Mouse (Mus musculus) lung, postnatal 0 days (tissue): ENCODE data around the gene Sdk1.

Experiments
- CTCF ChIP-seq: IDR thresholded peaks from 2 replicates; pipeline ENCODE4 v1.5.1; 2016; ENCODE audit warnings: antibody characterized with exemption, mild to moderate bottlenecking
- EP300 ChIP-seq: IDR thresholded peaks from 2 replicates; pipeline ENCODE4 v1.6.1; 2016; ENCODE audit warnings: antibody characterized with exemption, mild to moderate bottlenecking, control low read depth

DNA sequence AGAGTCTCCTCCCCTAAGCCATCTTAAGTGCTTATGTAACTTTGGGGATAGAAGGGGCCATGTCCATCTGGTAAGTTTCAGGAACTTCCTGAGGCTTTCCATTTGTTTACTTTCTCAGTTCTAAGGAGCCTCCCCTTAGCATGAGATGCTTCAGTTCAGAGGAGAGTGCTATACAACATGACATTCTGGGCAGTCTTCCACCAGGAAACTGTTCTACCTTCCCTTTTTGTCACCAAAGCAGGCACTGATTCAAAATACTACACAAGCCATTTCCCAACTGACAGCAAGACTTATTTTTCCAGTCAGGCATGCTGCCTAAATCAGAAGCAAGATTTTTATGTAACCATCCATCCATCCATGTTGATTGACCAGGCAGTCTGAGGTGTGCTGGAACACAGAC lies 738.2 kb downstream of the Sdk1 start:
- TF ChIP-seq EP300 (no peak), CTCF (no peak)
